Mouse (Mus musculus) bone marrow, adult 2 months (tissue): Measurements from ENCODE around the gene Pola2. TPM values are rescaled to one million over a fixed set of nuclear protein-coding genes. Genes with fewer than 3 reads are reported as not detected.

ENCODE experiments used
- H3K27ac ChIP-seq: fragments of 200-500 bp; 2 replicates; pipeline ENCODE4 v1.5.1; 2012; ENCODE audit warnings: low read depth, mild to moderate bottlenecking, control low read depth, inconsistent platforms, low read length; ENCODE audit not compliant: control insufficient read depth, poor library complexity, insufficient read depth
- H3K4me1 ChIP-seq: fragments of 200-500 bp; 2 replicates; pipeline ENCODE4 v1.6.1; 2011; ENCODE audit warnings: low read length; ENCODE audit not compliant: control insufficient read depth, insufficient read depth
- H3K4me3 ChIP-seq: fragments of 200-500 bp; replicated peaks from 2 replicates; pipeline ENCODE3; 2011; ENCODE audit warnings: mild to moderate bottlenecking, low read depth, low read length, control low read depth; ENCODE audit not compliant: control insufficient read depth
- CTCF ChIP-seq: fragments of 200-500 bp; IDR thresholded peaks from 2 replicates; pipeline ENCODE4 v1.5.1; 2011; ENCODE audit warnings: low read length, control low read depth; ENCODE audit not compliant: control insufficient read depth, insufficient read depth
- POLR2A ChIP-seq: fragments of 200-500 bp; IDR thresholded peaks from 2 replicates; pipeline ENCODE4 v1.6.1; 2011; ENCODE audit warnings: low read depth, mild to moderate bottlenecking, control low read depth, low read length, borderline replicate concordance; ENCODE audit not compliant: control insufficient read depth
- WGBS: fragments of 180-500 bp; shearing (Covaris S2); methylation state at CpG from one replicate; pipeline ENCODE4 v1.1.7; 2018; 5-methylcytosine and 5-hydroxymethylcytosine counted together
- polyA plus RNA-seq: library from polyadenylated mRNA; stranded (reverse); fragments of >200 nt; gene quantifications from 2 replicates; pipeline ENCODE4 v1.2.4, GENCODE M21; 2011; ENCODE audit warnings: low replicate concordance; ENCODE audit not compliant: missing spikeins, insufficient read depth, insufficient read length

The Pola2 gene
- polyA plus RNA-seq, 1 experiment, result 79.8 TPM

DNA sequence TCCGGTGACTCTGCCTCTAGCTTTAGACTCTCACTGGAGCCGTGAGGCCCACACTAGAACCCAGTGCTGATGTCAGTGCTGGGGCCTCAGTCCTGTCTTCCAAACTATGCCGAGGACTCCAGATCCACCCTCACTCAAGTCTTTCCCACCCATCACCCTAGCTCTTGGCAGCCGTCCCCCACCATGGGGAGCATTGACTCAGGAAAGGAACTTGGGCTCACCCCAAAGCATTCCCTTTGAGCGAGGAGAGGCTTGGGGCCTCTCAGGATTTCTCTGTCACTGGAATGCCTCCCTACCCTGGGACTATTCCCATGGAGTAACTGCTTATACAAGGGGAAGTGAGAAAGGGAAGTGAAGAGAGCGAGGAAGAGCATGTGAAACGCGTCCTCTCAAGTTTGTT is 18.1 kb downstream of the Pola2 start:
- TF ChIP-seq POLR2A (no peak), CTCF (no peak)
- 72% methylated on average over 8 of the region's 8 CpGs for WGBS
- Histone ChIP-seq H3K27ac (peak overlapping the region; percentile 63), H3K4me3 (no peak overlapping the region), H3K4me1 (no peaks in the 10 kb centered on the region; the same call in 1 of the 2 replicates)

DNA sequence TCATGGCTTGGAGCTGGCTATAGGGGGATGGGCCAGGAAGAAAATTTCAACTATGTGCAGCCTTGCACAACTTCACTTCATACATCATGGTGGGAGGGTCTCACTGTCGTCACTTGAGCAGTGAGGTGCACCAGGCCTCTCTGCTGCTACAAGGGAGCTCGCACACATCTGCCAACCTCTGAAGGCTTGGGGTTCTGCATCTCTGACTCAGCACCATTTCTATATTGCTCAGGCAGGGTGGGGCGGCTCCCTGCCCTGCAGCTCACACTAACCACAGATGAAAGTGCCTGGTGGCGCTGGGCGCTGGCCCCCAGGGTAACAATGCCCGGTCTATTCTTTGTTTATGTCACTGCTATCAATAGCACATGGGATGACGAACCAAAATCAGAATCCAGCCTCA is 19.0 kb downstream of the Pola2 start:
- 41% methylated on average over 7 of the region's 7 CpGs for WGBS
- Histone ChIP-seq H3K4me1 (no peaks in the 10 kb centered on the region; the same call in 1 of the 2 replicates), H3K27ac (peak overlapping the region; percentile 63), H3K4me3 (peak overlapping the region; percentile 3)
- TF ChIP-seq CTCF (no peak), POLR2A (no peak)

DNA sequence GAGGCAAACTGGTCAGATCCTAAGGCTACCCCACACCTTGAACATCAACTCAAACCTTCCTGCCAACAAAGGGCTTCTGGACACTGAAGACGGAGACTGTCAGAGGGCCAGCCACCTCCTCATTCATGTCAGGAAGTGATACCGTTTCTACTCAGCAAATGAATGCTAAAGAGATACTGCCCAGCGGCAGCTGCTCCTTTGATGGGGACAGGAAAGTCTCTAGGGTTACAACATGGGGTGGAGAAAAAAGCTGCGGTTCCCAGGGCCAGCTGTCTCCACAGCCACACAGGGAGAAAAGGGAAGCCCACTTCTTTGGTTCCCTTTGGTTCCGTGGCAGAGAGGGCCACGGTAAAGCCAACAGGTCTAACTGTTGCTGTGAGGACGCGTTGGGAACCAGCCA is 19.9 kb downstream of the Pola2 start:
- TF ChIP-seq POLR2A (no peak), CTCF (no peak)
- Histone ChIP-seq H3K4me3 (no peak overlapping the region), H3K4me1 (no peaks in the 10 kb centered on the region; the same call in 1 of the 2 replicates), H3K27ac (peak overlapping the region; percentile 20)
- WGBS, result 49% methylated on average over 8 of the region's 8 CpGs

DNA sequence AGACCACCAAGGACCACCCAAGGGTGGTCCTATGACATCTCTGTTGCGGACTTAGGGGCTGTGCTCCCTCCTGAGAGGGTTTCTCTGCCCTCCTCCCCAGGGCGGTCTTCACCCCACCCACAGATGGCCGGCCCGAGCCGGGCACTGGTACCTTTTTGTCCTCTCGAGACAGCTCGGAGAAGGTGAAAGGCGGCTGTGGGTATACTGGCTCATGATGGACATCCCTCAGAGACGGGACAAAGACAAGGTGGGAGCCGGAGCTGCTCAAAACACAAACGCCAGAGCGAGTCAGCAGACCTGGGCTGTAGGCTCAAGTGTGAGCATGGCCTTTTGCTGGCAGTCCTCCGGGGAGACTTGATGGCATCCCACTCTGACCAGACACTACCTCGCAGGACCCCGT is 20.6 kb downstream of the Pola2 start:
- H3K27ac ChIP-seq, result no peak overlapping the region
- 94% methylated on average over 15 of the region's 15 CpGs for WGBS
- H3K4me3 ChIP-seq, result no peak overlapping the region
- no peak for TF ChIP-seq POLR2A
- no peak for TF ChIP-seq CTCF
- H3K4me1 ChIP-seq, result no peaks in the 10 kb centered on the region; the same call in 1 of the 2 replicates

DNA sequence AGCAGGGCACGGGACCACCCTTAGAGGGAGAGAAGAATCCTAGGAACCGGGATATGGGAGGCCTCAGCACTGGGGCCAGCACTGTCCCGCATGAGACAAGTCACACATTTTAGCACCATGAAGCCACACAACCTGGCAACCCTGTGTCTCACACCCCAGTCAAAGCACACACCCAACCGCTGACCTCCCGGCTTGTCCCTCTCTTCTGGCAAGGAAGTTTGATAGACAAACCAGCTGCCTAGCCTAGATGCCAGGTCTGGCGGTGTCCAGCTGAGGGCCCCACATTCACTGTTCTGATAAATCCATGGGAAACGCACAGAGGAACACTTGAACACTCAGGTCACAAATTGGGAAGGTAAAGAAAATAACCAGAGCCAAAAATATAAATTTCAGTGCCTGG is 21.4 kb downstream of the Pola2 start:
- H3K4me1 ChIP-seq, result no peaks in the 10 kb centered on the region; the same call in 1 of the 2 replicates
- TF ChIP-seq CTCF (no peak), POLR2A (no peak)
- H3K27ac ChIP-seq, result no peak overlapping the region
- H3K4me3 ChIP-seq, result no peak overlapping the region
- 94% methylated on average over 7 of the region's 7 CpGs for WGBS

DNA sequence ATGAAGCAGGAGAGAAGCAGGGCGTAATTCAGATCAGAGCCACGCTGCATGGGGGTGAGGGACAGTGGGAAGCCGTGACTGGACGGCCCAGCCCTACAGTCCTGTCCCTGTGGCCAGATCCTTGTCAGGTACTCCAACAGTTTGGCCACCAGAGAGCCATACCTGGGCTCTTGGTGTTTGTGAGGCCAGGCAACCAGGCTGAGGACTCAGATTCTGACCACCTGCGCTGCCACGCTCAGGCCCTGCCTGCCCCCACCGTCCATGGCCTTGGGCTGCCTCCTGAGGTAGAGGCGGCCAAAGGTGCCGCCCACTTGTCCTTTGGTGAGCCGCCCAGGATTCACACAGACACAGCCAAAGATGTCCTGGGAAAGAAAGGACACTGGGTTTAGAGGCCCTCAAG is 23.3 kb downstream of the Pola2 start:
- 92% methylated on average over 10 of the region's 10 CpGs for whole genome bisulfite sequencing
- TF ChIP-seq POLR2A (no peak), CTCF (no peak)
- Histone ChIP-seq H3K27ac (peak overlapping the region; percentile 7; the same call in 1 of the 2 replicates), H3K4me3 (no peak overlapping the region), H3K4me1 (no peaks in the 10 kb centered on the region; the same call in 1 of the 2 replicates)

DNA sequence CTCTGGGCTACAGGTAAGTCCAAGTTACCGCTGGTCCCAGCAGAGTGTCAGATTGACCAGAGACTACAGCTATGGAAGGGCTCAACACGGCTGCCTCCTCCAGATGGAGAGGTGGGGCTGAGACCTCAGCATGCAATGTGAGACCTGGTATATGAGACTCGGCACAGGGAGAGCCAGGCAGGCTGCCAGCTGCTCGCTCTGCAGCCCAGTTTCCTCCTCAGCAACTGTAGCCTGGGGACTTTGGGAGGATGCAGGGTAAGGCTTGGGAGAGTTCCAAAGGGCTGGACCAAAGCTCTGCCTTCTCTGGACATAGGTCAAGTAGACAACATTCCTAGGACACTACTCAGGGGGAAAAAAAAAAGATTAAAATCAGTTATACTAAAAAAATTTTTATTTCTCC is 23.8 kb downstream of the Pola2 start:
- Histone ChIP-seq H3K27ac (no peak overlapping the region), H3K4me1 (no peaks in the 10 kb centered on the region; the same call in 1 of the 2 replicates), H3K4me3 (no peak overlapping the region)
- TF ChIP-seq POLR2A, result no peak
- no peak for TF ChIP-seq CTCF
- 80% methylated on average over 4 of the region's 4 CpGs for WGBS

DNA sequence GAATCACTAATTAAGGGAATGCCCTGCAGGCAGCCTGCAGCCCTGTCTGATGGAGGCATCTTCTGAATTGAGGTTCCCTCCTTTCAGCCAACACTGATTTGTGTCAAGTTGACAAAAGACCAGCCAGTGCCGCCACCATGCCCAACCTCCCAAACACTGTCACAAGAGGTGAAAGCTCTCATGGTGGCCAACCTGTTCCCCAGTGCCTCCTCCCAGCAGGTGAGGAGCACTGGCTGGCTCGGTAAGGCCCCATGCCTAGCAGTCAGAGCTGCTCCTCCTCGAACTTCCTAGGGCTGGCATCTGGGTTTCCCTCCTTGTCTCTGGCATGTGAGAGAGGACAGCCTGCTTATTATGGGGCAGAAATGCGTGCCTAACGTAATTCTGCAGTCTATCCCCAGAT is 24.3 kb downstream of the Pola2 start:
- Histone ChIP-seq H3K4me1 (no peaks in the 10 kb centered on the region; the same call in 1 of the 2 replicates), H3K4me3 (no peak overlapping the region), H3K27ac (no peak overlapping the region)
- TF ChIP-seq CTCF (no peak), POLR2A (no peak)
- 88% methylated on average over 5 of the region's 5 CpGs for WGBS

DNA sequence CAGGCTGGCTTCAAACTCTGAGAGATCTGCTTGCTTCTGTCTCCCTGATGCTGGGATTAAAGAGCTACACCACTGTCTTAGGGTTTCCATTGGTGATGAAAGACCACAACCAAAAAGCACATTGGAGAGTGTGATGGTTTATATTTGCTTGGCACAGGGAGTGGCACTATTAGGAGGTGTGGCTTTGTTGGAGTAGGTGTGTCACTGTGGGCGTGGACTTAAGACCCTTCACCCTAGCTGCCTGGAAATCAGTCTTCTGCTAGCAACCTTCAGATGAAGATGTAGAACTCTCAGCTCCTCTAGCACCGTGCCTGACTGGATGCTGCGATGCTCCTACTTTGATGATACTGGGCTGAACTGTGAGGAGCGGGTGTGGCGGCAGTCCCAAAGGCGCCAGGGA is 25.5 kb downstream of the Pola2 start:
- no peak for TF ChIP-seq CTCF
- no peak for TF ChIP-seq POLR2A
- H3K4me3 ChIP-seq, result no peak overlapping the region
- no peaks in the 10 kb centered on the region; the same call in 1 of the 2 replicates for H3K4me1 ChIP-seq
- H3K27ac ChIP-seq, result no peak overlapping the region
- 79% methylated on average over 6 of the region's 6 CpGs for WGBS
